Mouse (Mus musculus): ENCODE data around the gene Try10.
"Not testable (repeated sequence)": the region's sequence is repeated elsewhere in the genome, so short reads cannot be mapped to it uniquely, and the experiment has no call there.

DNA sequence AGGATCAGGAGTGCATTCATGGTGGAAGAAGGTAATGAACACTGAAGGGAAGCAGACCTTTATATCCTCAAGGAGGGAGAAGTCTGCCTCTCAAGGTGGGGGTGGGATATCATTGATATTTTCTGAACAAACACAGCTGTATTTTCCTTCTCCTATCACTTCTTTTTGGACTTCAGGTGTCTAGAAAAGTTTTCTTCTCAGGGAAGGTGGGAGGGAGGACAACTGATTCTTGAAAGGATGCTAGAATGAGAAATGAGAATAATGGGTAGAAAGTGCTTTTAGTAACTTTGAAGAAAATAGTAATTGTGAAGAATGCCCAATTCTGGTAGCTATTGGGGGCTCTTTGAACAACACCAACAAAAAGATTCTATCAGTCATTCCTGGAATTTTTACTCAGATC, 23.7 kb downstream of the Try10 start, which contains the start of gene Prss3:
- TF ChIP-seq CTCF, EP300 (IDR thresholded peaks at IDR 0.05; ENCODE audit: low read depth): not testable (repeated sequence)
